Mouse (Mus musculus) E14TG2a.4 (cell line): ENCODE measurements around the gene Slc1a1.
A peak's percentile ranks its signal among the peaks of the same experiment; 100 is the strongest.

ENCODE experiments used
- CTCF ChIP-seq: conservative IDR thresholded peaks from 2 replicates; pipeline ENCODE4 v1.5.1; 2014; ENCODE audit warnings: low read length
- NANOG ChIP-seq: IDR thresholded peaks from 2 replicates; pipeline ENCODE4 v1.6.1; 2014; ENCODE audit warnings: borderline replicate concordance, low read length, mixed read lengths

- TF ChIP-seq CTCF (no peak), NANOG (0 out of 2 replicates have a peak, but pooled peaks have one; percentile 10)
Observed at GRCm38 (mm10) chr19:28834388-28834787, 461 bp upstream of the Slc1a1 start.
